Mouse (Mus musculus) myocyte (in vitro differentiated cells): ENCODE results near the gene Itga5.

Source experiments
- E2F4 ChIP-seq: IDR thresholded peaks from one replicate; pipeline ENCODE4 v1.6.1; 2011; ENCODE audit warnings: mild to moderate bottlenecking, control low read depth, moderate library complexity; ENCODE audit not compliant: insufficient read depth
- MYOG ChIP-seq, 3 experiments: IDR thresholded peaks; one replicate each; pipeline ENCODE4 v1.6.1; 2011; ENCODE audit warnings: control low read depth in 2 of 3, low read depth in 2 of 3, mild to moderate bottlenecking in 2 of 3; ENCODE audit not compliant: insufficient read length in 2 of 3, control insufficient read depth in 1 of 3, insufficient read depth in 1 of 3
- POLR2A ChIP-seq: IDR thresholded peaks from one replicate; pipeline ENCODE4 v1.6.1; 2011; ENCODE audit warnings: low read depth, mild to moderate bottlenecking, control low read depth, moderate library complexity; ENCODE audit not compliant: insufficient read length
- TCF12 ChIP-seq: IDR thresholded peaks from one replicate; pipeline ENCODE4 v1.6.1; 2011; ENCODE audit warnings: mild to moderate bottlenecking, control low read depth; ENCODE audit not compliant: poor library complexity, insufficient read depth, severe bottlenecking
- USF1 ChIP-seq: IDR thresholded peaks from one replicate; pipeline ENCODE4 v1.6.1; 2011; ENCODE audit warnings: low read depth, mild to moderate bottlenecking, control low read depth, moderate library complexity

DNA sequence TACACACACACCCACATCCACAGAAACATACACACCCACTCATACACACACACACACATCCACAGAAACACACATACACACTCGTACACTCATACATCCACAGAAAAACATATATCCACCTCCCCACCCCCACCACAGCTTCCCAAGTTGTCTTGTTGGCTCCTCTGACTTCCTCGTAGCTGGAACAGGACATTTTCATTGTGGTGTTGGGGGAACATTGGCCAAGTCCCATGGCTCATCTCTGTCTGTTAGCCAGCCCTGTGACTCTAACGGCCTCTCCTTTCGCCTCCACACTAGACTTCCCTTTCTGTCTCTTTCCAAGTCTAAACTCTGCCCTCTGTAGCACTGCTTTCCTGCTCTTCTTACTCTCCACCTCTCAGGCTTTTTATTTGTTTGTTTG, 8.7 kb downstream of the Itga5 start:
- TF ChIP-seq MYOG (IDR thresholded peaks at IDR 0.05; ENCODE audit: control insufficient read depth in 1 of 3, insufficient read depth in 1 of 3, insufficient read length in 2 of 3, low read depth in 2 of 3) (no peak), E2F4 (no peak), POLR2A (no peak), TCF12 (no peak), USF1 (no peak)
